Mouse (Mus musculus) B cell, adult 62 days (primary cell): ENCODE measurements around the gene Kif13a. TPM values are rescaled to one million over a fixed set of nuclear protein-coding genes. Genes with fewer than 3 reads are reported as not detected.

Experiments used
- total RNA-seq: library from RNA; stranded (reverse); gene quantifications from 4 replicates; pipeline ENCODE4 v1.2.4, GENCODE M21; 2023

The Kif13a gene
- 8.1 to 12.6 TPM (median 10.4 TPM) in 4 replicates for total RNA-seq

GRCm38 (mm10) chr13:46929719-46930658 is at the start of gene Kif13a:
Gene Kif13a (minus strand): TSS chr13:46929867.

GRCm38 (mm10) chr13:46727837-46728268 is 201.8 kb downstream of the Kif13a start, which contains the start of gene Nup153:
Gene Nup153 (minus strand): TSS chr13:46727940.

Other genes starting within 250 kb of the Kif13a start
- 319 to 345 TPM (median 335 TPM) in 4 replicates for gene Nup153, start 201.9 kb downstream of the Kif13a start, total RNA-seq
- gene Nhlrc1, start 85.0 kb upstream of the Kif13a start, total RNA-seq, result 0.25 TPM in 1 of 4 replicates, not detected in the others
- gene Kdm1b, start 113.6 kb upstream of the Kif13a start, total RNA-seq, result 17.3 to 23.9 TPM (median 20.2 TPM) in 4 replicates
- 0.98 to 3.5 TPM (median 1.1 TPM) in 3 of 4 replicates, not detected in the other for gene Tpmt, start 114.9 kb upstream of the Kif13a start, total RNA-seq
- 135 to 145 TPM (median 141 TPM) in 4 replicates for gene Dek, start 176.3 kb upstream of the Kif13a start, total RNA-seq
- 0.75 to 1.7 TPM (median 0.91 TPM) in 4 replicates for gene Rnf144b, start 192.8 kb upstream of the Kif13a start, total RNA-seq